Mouse (Mus musculus) myocyte (in vitro differentiated cells): ENCODE results near the gene Napepld. TPM values are rescaled to one million over a fixed set of nuclear protein-coding genes. Genes with fewer than 3 reads are reported as not detected.

Experiments
- H3K27me3 ChIP-seq: one replicate; pipeline ENCODE4 v1.6.1; 2011; ENCODE audit not compliant: control insufficient read depth, insufficient read depth, insufficient read length
- H3K36me3 ChIP-seq: one replicate; pipeline ENCODE4 v1.6.1; 2011; ENCODE audit not compliant: control insufficient read depth, insufficient read depth
- H3K4me2 ChIP-seq: one replicate; pipeline ENCODE4 v1.6.1; 2011; ENCODE audit warnings: low read depth, control low read depth
- H3K4me3 ChIP-seq: one replicate; pipeline ENCODE4 v1.5.1; 2011; ENCODE audit warnings: mild to moderate bottlenecking, control low read depth, moderate library complexity
- H3K79me2 ChIP-seq: one replicate; pipeline ENCODE4 v1.6.1; 2011; ENCODE audit not compliant: control insufficient read depth, insufficient read depth
- H3ac ChIP-seq: one replicate; pipeline ENCODE4 v1.6.1; 2011; ENCODE audit not compliant: control insufficient read depth, insufficient read length
- CEBPB ChIP-seq: IDR thresholded peaks from 2 replicates; pipeline ENCODE4 v1.6.1; 2011; ENCODE audit warnings: mild to moderate bottlenecking, moderate library complexity; ENCODE audit not compliant: poor library complexity, insufficient read depth, severe bottlenecking
- E2F4 ChIP-seq: IDR thresholded peaks from one replicate; pipeline ENCODE4 v1.6.1; 2011; ENCODE audit warnings: mild to moderate bottlenecking, control low read depth, moderate library complexity; ENCODE audit not compliant: insufficient read depth
- MAX ChIP-seq: IDR thresholded peaks from one replicate; pipeline ENCODE4 v1.6.1; 2011; ENCODE audit warnings: low read depth, mild to moderate bottlenecking, control low read depth
- MYOD1 ChIP-seq, 3 experiments: IDR thresholded peaks; one replicate each; pipeline ENCODE4 v1.6.1; 2011; ENCODE audit warnings: control low read depth in 2 of 3, low read depth in 2 of 3, mild to moderate bottlenecking in 2 of 3, moderate library complexity in 1 of 3; ENCODE audit not compliant: insufficient read length in 2 of 3, control insufficient read depth in 1 of 3
- MYOG ChIP-seq, 3 experiments: IDR thresholded peaks; one replicate each; pipeline ENCODE4 v1.6.1; 2011; ENCODE audit warnings: control low read depth in 2 of 3, low read depth in 2 of 3, mild to moderate bottlenecking in 2 of 3; ENCODE audit not compliant: insufficient read length in 2 of 3, control insufficient read depth in 1 of 3, insufficient read depth in 1 of 3
- POLR2A ChIP-seq: IDR thresholded peaks from one replicate; pipeline ENCODE4 v1.6.1; 2011; ENCODE audit warnings: low read depth, mild to moderate bottlenecking, control low read depth, moderate library complexity; ENCODE audit not compliant: insufficient read length
- POLR2AphosphoS2 ChIP-seq: IDR thresholded peaks from one replicate; pipeline ENCODE4 v1.6.1; 2011; ENCODE audit warnings: low read depth, control low read depth; ENCODE audit not compliant: insufficient read length
- REST ChIP-seq: IDR thresholded peaks from one replicate; pipeline ENCODE4 v1.6.1; 2011; ENCODE audit warnings: mild to moderate bottlenecking, control low read depth, moderate library complexity; ENCODE audit not compliant: insufficient read depth, insufficient read length
- SRF ChIP-seq: IDR thresholded peaks from one replicate; pipeline ENCODE4 v1.6.1; 2011; ENCODE audit warnings: low read depth; ENCODE audit not compliant: control insufficient read depth, insufficient read length
- TCF12 ChIP-seq: IDR thresholded peaks from one replicate; pipeline ENCODE4 v1.6.1; 2011; ENCODE audit warnings: mild to moderate bottlenecking, control low read depth; ENCODE audit not compliant: poor library complexity, insufficient read depth, severe bottlenecking
- TCF3 ChIP-seq: IDR thresholded peaks from one replicate; pipeline ENCODE4 v1.6.1; 2011; ENCODE audit warnings: low read depth, control low read depth; ENCODE audit not compliant: insufficient read length
- USF1 ChIP-seq: IDR thresholded peaks from one replicate; pipeline ENCODE4 v1.6.1; 2011; ENCODE audit warnings: low read depth, mild to moderate bottlenecking, control low read depth, moderate library complexity
- polyA plus RNA-seq: library from polyadenylated mRNA; unstranded; fragments of >200 nt; fragmentation: generic; extraction: Trizol; gene quantifications from one replicate; pipeline ENCODE4 v1.2.1, GENCODE M21; 2012; ENCODE audit warnings: missing spikeins

The Napepld gene
- polyA plus RNA-seq, 1 experiment: 0.66 TPM

DNA sequence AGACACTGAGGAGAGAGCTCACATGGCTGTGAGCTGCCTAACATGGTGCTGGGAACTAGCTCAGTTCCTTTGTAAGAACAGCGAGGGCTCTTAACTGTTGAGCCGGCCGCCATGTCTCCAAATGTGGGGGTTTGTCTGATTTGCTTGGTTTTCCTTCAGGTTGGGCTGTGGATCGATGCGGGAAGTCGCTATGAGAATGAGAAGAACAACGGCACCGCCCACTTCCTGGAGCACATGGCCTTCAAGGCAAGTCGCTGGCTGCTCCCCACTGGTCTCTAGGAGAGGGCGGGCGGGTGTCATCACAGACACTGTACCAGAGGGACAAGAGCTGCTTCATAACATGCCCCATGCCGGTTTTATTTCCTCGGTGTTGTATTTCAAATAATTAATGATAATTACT, 38.7 kb upstream of the Napepld start:
- peaks cover 33% of the 10 kb centered on the region for H3K36me3 ChIP-seq
- H3K4me2 ChIP-seq: no peak overlapping the region
- no peak for TF ChIP-seq SRF
- no peak for TF ChIP-seq MYOD1 (IDR thresholded peaks at IDR 0.05; ENCODE audit: control insufficient read depth in 1 of 3, insufficient read length in 2 of 3, low read depth in 2 of 3)
- TF ChIP-seq POLR2AphosphoS2: no peak
- no peak for TF ChIP-seq E2F4
- TF ChIP-seq REST: no peak
- no peak for TF ChIP-seq TCF3
- TF ChIP-seq USF1: no peak
- TF ChIP-seq CEBPB: no peak
- no peak for TF ChIP-seq POLR2A
- no peak for TF ChIP-seq MYOG (IDR thresholded peaks at IDR 0.05; ENCODE audit: control insufficient read depth in 1 of 3, insufficient read depth in 1 of 3, insufficient read length in 2 of 3, low read depth in 2 of 3)
- TF ChIP-seq MAX: no peak
- TF ChIP-seq TCF12: no peak
- no peaks in the 10 kb centered on the region for H3K27me3 ChIP-seq
- H3K4me3 ChIP-seq: no peak overlapping the region
- no peak overlapping the region for H3ac ChIP-seq
- H3K79me2 ChIP-seq: peaks cover 14% of the 10 kb centered on the region

DNA sequence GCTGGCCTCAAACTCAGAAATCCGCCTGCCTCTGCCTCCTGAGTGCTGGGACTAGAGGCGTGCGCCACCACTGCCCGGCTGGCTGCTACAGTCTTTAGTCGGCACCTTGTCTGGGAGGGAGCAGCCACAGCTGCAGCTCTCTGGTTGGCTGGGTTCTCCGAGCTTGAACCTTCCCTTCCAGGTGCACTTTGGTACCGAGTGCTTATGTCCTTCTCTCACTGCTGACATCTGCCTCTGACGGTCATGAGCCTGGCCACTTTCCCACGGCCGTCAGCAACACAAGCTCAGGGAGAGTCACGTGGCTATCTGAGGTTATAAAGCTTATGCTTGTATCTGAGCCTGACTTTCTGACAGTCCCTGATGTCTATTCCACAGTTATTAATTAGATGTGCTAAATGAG, 37.9 kb upstream of the Napepld start:
- TF ChIP-seq POLR2AphosphoS2: no peak
- TF ChIP-seq TCF12: no peak
- TF ChIP-seq POLR2A: no peak
- TF ChIP-seq USF1: no peak
- no peak for TF ChIP-seq TCF3
- TF ChIP-seq CEBPB: no peak
- TF ChIP-seq E2F4: no peak
- TF ChIP-seq MYOG (IDR thresholded peaks at IDR 0.05; ENCODE audit: control insufficient read depth in 1 of 3, insufficient read depth in 1 of 3, insufficient read length in 2 of 3, low read depth in 2 of 3): no peak
- no peak for TF ChIP-seq MAX
- no peak for TF ChIP-seq MYOD1 (IDR thresholded peaks at IDR 0.05; ENCODE audit: control insufficient read depth in 1 of 3, insufficient read length in 2 of 3, low read depth in 2 of 3)
- no peak for TF ChIP-seq REST
- TF ChIP-seq SRF: no peak
- Histone ChIP-seq H3K36me3 (peaks cover 26% of the 10 kb centered on the region), H3K4me2 (no peak overlapping the region), H3K4me3 (no peak overlapping the region), H3K27me3 (no peaks in the 10 kb centered on the region), H3K79me2 (peaks cover 14% of the 10 kb centered on the region), H3ac (no peak overlapping the region)

DNA sequence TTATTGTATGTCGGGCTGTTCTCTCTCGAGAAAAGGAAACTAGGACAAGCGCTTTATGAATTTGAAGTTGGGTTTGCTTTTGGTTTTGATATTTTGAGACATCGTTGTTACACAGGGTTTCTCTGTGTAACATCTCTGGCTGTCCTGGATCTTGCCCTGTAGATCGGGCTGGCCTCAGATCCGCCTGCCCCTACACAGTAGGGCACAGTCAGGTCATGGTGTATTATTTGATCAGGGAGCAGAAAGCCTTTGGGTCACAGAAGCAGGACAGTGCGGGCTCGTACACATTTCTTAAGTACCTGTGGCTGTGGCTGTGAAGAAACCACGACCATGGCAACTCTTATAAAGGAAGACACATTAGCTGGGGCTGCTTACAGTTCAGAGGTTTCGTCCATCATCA, 36.4 kb upstream of the Napepld start:
- Histone ChIP-seq H3ac (peak overlapping the region; percentile 91), H3K79me2 (peaks cover 14% of the 10 kb centered on the region), H3K27me3 (no peaks in the 10 kb centered on the region), H3K4me2 (peak overlapping the region; percentile 91), H3K36me3 (peaks cover 16% of the 10 kb centered on the region), H3K4me3 (peak overlapping the region; percentile 74)
- TF ChIP-seq CEBPB (no peak), POLR2A (no peak), SRF (no peak), TCF3 (no peak), USF1 (no peak), MYOG (IDR thresholded peaks at IDR 0.05; ENCODE audit: control insufficient read depth in 1 of 3, insufficient read depth in 1 of 3, insufficient read length in 2 of 3, low read depth in 2 of 3) (no peak), REST (no peak)

DNA sequence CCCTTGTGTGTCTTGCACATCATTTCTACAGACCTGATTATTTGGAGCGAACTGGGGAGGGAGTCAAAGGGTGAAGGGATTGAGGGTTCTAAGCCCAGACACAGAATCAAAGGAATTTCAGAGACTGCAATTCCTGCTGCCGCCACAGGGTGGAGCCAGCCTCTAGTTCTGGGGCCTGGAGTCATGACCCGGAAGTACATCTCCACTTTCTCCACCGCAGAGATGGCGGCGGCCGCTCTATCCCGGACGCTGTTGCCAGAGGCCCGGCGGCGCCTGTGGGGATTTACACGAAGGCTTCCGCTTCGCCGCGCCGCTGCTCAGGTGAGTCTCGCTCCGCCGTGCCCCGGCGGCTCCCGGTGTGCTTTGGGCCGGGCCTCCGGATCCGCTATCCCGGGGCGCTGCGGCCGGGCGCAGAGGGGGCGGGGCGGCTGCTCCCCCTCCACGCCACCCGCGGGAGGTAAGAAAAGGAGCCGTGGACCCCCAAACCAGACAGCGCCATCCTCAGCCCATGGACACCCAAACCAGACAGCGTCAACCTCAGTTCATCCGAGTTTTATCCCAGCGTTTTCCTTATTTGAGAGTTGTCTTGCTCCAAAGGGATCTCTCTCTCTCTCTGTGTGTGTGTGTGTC, 35.9 kb upstream of the Napepld start, which contains the start of gene Pmpcb:
Pmpcb (plus strand) TSS at position 186 of the 630 bp plus-strand sequence.
- no peak for TF ChIP-seq MYOD1 (IDR thresholded peaks at IDR 0.05; ENCODE audit: control insufficient read depth in 1 of 3, insufficient read length in 2 of 3, low read depth in 2 of 3)
- TF ChIP-seq POLR2A: peak; percentile 51
- TF ChIP-seq MYOG (IDR thresholded peaks at IDR 0.05; ENCODE audit: control insufficient read depth in 1 of 3, insufficient read depth in 1 of 3, insufficient read length in 2 of 3, low read depth in 2 of 3): no peak
- TF ChIP-seq SRF: no peak
- TF ChIP-seq POLR2AphosphoS2: peak; percentile 52
- peak within 1 kb of the TSS; percentile 74 for H3K4me3 ChIP-seq

DNA sequence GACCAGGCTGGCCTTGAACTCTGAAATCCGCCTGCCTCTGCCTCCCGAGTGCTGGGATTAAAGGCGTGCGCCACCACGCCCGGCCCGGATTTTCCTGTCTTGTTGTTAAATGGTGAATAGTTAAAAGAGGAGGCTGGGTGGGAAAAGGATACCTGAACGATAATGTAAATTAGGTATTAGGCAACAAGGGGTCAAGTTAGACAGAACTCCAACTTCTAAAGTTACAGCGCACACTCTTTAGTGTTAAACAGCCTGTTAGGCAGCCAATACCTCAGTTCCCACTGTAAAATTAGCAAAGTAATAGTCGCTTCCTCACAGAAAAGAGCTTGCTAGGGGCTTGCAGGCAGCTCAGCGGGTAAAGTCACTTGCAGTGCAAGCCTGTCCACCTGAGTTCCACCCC, 34.9 kb upstream of the Napepld start:
- no peaks in the 10 kb centered on the region for H3K27me3 ChIP-seq
- no peak overlapping the region for H3ac ChIP-seq
- H3K4me3 ChIP-seq: no peak overlapping the region
- TF ChIP-seq REST (no peak), TCF3 (no peak), POLR2A (no peak), MYOD1 (IDR thresholded peaks at IDR 0.05; ENCODE audit: control insufficient read depth in 1 of 3, insufficient read length in 2 of 3, low read depth in 2 of 3) (no peak), POLR2AphosphoS2 (no peak), TCF12 (no peak), MYOG (IDR thresholded peaks at IDR 0.05; ENCODE audit: control insufficient read depth in 1 of 3, insufficient read depth in 1 of 3, insufficient read length in 2 of 3, low read depth in 2 of 3) (no peak), USF1 (no peak), SRF (no peak), CEBPB (no peak), E2F4 (no peak), MAX (no peak)
- H3K4me2 ChIP-seq: no peak overlapping the region
- H3K79me2 ChIP-seq: peaks cover 14% of the 10 kb centered on the region
- peaks cover 7% of the 10 kb centered on the region for H3K36me3 ChIP-seq

More for the DNA sequence above, 35.9 kb upstream of the Napepld start, which contains the start of gene Pmpcb:
- H3K79me2 ChIP-seq: peaks cover 14% of the 10 kb centered on the region
- peak within 1 kb of the TSS; percentile 91 for H3K4me2 ChIP-seq
- no peaks in the 10 kb centered on the region for H3K27me3 ChIP-seq
- peaks cover 15% of the 10 kb centered on the region for H3K36me3 ChIP-seq
- H3ac ChIP-seq: peak within 1 kb of the TSS; percentile 91
